Mouse (Mus musculus): ENCODE results near the gene Gnb4.

GRCm38 (mm10) chr3:32617053-32617642 is 763 bp upstream of the Gnb4 start:
- no peak for TF ChIP-seq CTCF (IDR thresholded peaks at IDR 0.05; ENCODE audit: extremely low read depth, insufficient read length, insufficient replicate concordance, low read depth, low read length)
- no peak for TF ChIP-seq POLR2A (IDR thresholded peaks at IDR 0.05; ENCODE audit: low read depth, low read length)
